Mouse (Mus musculus) lung, embryonic 15.5 days (tissue): Measurements from ENCODE around the gene Lancl1. TPM values are rescaled to one million over a fixed set of nuclear protein-coding genes. Genes with fewer than 3 reads are reported as not detected.

Source experiments
- ATAC-seq: fragments of 200-750 bp; cut with Nextera tagmentation; 2 replicates; pipeline ENCODE4 v1.8.0; 2017; ENCODE audit warnings: moderate number of reproducible peaks, borderline replicate concordance; ENCODE audit not compliant: low FRiP score, low TSS enrichment; ENCODE audit errors: extremely low read depth
- H3K27ac ChIP-seq: fragments of 300-500 bp; sonication (generic); 2 replicates; pipeline ENCODE4 v1.5.1; 2015; ENCODE audit warnings: moderate library complexity, mild to moderate bottlenecking, inconsistent platforms
- H3K27me3 ChIP-seq: fragments of 300-500 bp; sonication (generic); 2 replicates; pipeline ENCODE4 v1.6.1; 2015; ENCODE audit warnings: inconsistent platforms
- H3K36me3 ChIP-seq: fragments of 300-500 bp; sonication (generic); 2 replicates; pipeline ENCODE4 v1.6.1; 2015; ENCODE audit warnings: inconsistent platforms
- H3K4me1 ChIP-seq: fragments of 300-500 bp; sonication (generic); 2 replicates; pipeline ENCODE4 v1.6.1; 2015; ENCODE audit warnings: inconsistent platforms
- H3K4me2 ChIP-seq: fragments of 300-500 bp; sonication (generic); 2 replicates; pipeline ENCODE4 v1.6.1; 2015; ENCODE audit warnings: inconsistent platforms, mild to moderate bottlenecking, moderate library complexity
- H3K4me3 ChIP-seq: fragments of 300-500 bp; sonication (generic); 2 replicates; pipeline ENCODE4 v1.5.1; 2015; ENCODE audit warnings: mild to moderate bottlenecking, inconsistent platforms
- H3K9ac ChIP-seq: fragments of 300-500 bp; sonication (generic); 2 replicates; pipeline ENCODE4 v1.6.1; 2015; ENCODE audit warnings: inconsistent platforms
- H3K9me3 ChIP-seq: fragments of 300-500 bp; sonication (generic); 2 replicates; pipeline ENCODE4 v1.6.1; 2016; ENCODE audit warnings: inconsistent platforms
- WGBS: fragments of 180-500 bp; shearing (Covaris S2); methylation state at CpG from one replicate; pipeline ENCODE4 v1.1.7; 2015; 5-methylcytosine and 5-hydroxymethylcytosine counted together
- polyA plus RNA-seq: library from polyadenylated mRNA; unstranded; fragments of >200 nt; fragmentation: Nextera tagmentation; extraction: Ambion mirVana; gene quantifications from 2 replicates; pipeline ENCODE4 v1.2.1, GENCODE M21; 2015

The Lancl1 gene
- polyA plus RNA-seq, 1 experiment from 2014 or later, result 102 TPM

DNA sequence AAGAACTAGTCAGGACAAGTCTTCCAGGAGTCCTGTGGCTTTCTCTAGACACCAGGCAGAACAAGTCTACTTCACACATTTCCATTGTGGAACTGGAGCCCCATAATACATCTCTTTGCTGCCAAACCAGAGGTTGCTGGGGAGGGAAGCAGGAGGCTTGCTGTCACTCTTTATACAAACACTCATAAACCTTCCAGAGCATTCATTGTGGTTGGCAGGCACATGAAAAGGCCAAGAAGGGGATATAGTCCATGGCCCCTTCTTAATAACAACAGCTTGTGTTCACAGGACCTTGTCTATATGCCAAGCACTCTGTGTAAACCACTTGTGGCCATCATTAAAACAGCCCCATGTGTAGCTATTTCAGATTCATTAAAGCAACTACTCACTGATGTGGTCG, 6.4 kb upstream of the Lancl1 start:
- H3K4me3 ChIP-seq, result no peak overlapping the region
- no peaks in the 10 kb centered on the region for H3K9me3 ChIP-seq
- H3K4me1 ChIP-seq, result peaks cover 7% of the 10 kb centered on the region; the same call in 1 of the 2 replicates
- WGBS, result 15% methylated on average over 1 of the region's 1 CpGs
- no peak overlapping the region for H3K27ac ChIP-seq
- H3K27me3 ChIP-seq, result no peaks in the 10 kb centered on the region
- H3K4me2 ChIP-seq, result no peak overlapping the region
- no peaks in the 10 kb centered on the region for H3K36me3 ChIP-seq
- no peak overlapping the region for H3K9ac ChIP-seq
- ATAC-seq, result peak; percentile 55; the same call in 1 of the 2 replicates

DNA sequence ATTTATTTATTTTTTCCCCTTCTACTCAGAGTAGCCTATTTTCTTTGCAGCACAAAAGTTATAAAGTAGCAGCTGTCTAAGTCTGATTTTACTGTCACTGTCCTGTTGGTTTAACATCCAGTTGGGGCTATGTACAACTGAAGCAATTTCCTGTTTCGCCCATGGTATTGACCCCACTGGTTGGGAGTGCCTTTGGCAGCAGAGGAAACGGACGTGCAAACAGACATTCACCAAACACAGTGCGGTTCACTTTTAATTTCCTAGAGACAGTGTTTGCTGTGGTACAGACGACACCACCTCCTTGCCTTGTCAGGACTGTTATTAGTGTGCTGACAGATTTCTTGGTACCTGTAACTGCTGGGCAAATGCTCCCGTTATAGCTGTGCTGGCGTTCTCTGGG, 3.9 kb upstream of the Lancl1 start:
- WGBS, result 45% methylated on average over 7 of the region's 7 CpGs
- Histone ChIP-seq H3K4me1 (peaks cover 8% of the 10 kb centered on the region), H3K4me2 (no peak overlapping the region), H3K4me3 (no peak overlapping the region), H3K27me3 (no peaks in the 10 kb centered on the region), H3K9me3 (no peaks in the 10 kb centered on the region), H3K9ac (no peak overlapping the region), H3K36me3 (no peaks in the 10 kb centered on the region), H3K27ac (no peak overlapping the region)
- no peak for ATAC-seq

DNA sequence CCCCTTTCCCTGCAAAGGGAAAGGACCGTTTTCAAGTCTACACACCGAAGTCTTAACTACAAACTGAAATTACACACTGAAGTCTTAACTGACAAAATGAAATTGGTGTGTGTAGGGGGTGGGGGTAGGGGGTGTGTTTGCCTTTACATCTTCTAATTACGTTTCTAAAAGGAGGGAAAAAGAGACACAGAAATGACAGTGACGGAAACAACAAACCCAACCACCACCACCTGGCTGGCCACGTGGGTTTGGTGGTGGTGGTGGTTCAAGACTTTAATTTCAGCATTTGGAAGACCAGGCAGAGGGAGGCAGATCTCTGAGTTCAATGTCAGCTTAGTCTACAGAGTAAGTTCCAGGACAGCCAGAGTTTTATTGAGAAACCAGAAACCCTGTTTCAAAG, 411 bp upstream of the Lancl1 start:
- Histone ChIP-seq H3K36me3 (no peaks in the 10 kb centered on the region; the same call in 1 of the 2 replicates), H3K9me3 (no peaks in the 10 kb centered on the region), H3K4me1 (peaks cover 8% of the 10 kb centered on the region), H3K27me3 (no peaks in the 10 kb centered on the region), H3K4me2 (peak overlapping the region; percentile 61), H3K9ac (peak overlapping the region; percentile 87), H3K4me3 (peak overlapping the region; percentile 98), H3K27ac (no peak overlapping the region)
- WGBS, result 3% methylated on average over 5 of the region's 5 CpGs
- ATAC-seq, result no peak

GRCm38 (mm10) chr1:67037198-67037597, 1.5 kb downstream of the Lancl1 start:
- no peak overlapping the region for H3K4me2 ChIP-seq
- H3K4me1 ChIP-seq, result peaks cover 8% of the 10 kb centered on the region
- peaks cover 16% of the 10 kb centered on the region for H3K36me3 ChIP-seq
- no peak overlapping the region for H3K27ac ChIP-seq
- no peaks in the 10 kb centered on the region for H3K27me3 ChIP-seq
- no peak overlapping the region for H3K4me3 ChIP-seq
- H3K9ac ChIP-seq, result no peak overlapping the region
- no peaks in the 10 kb centered on the region for H3K9me3 ChIP-seq
- no peak for ATAC-seq

GRCm38 (mm10) chr1:67033278-67033677, 5.4 kb downstream of the Lancl1 start:
- no peak for ATAC-seq
- Histone ChIP-seq H3K4me2 (no peak overlapping the region), H3K9me3 (no peaks in the 10 kb centered on the region), H3K9ac (no peak overlapping the region), H3K4me3 (no peak overlapping the region), H3K27me3 (no peaks in the 10 kb centered on the region), H3K4me1 (peaks cover 6% of the 10 kb centered on the region), H3K36me3 (peaks cover 43% of the 10 kb centered on the region), H3K27ac (no peak overlapping the region)
- 80% methylated on average over 7 of the region's 7 CpGs for WGBS

DNA sequence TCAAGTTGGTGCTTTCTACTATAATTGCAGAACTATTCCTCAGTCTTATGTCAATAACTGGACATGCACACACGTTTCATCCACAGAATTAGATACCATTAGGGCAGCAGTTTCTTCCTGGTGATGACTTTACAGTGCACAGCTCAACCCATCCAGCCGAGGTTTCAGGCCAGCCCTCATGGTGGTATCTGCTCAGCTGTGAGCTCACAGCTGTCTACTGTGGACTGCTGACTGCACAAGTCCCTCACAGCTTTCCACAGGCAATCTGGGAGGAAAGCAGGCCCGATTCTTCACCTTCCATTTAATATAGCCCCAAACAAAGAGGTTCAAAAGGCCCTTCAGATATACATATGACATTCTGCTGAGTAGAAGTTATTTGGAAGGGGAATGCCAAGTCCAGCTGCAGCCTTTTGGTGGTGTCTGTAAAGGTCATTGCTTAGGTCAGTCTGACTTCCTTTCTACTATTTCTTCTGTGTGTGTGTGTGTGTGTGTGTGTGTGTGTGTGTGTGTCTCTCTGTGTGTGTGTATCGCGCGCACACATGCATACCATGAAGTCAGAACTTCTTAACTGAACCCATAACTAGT, 11.7 kb downstream of the Lancl1 start:
- 65% methylated on average over 6 of the region's 6 CpGs for WGBS
- Histone ChIP-seq H3K4me2 (no peak overlapping the region), H3K36me3 (peaks cover 27% of the 10 kb centered on the region), H3K4me3 (no peak overlapping the region), H3K9ac (no peak overlapping the region), H3K27ac (no peak overlapping the region), H3K27me3 (no peaks in the 10 kb centered on the region), H3K4me1 (no peaks in the 10 kb centered on the region), H3K9me3 (no peaks in the 10 kb centered on the region)
- ATAC-seq, result peak; percentile 76

GRCm38 (mm10) chr1:67026142-67026541, 12.5 kb downstream of the Lancl1 start:
- WGBS, result 54% methylated on average over 2 of the region's 2 CpGs
- no peak overlapping the region for H3K4me3 ChIP-seq
- no peaks in the 10 kb centered on the region for H3K4me1 ChIP-seq
- ATAC-seq, result no peak
- H3K27me3 ChIP-seq, result no peaks in the 10 kb centered on the region
- no peak overlapping the region for H3K27ac ChIP-seq
- no peak overlapping the region for H3K4me2 ChIP-seq
- H3K9ac ChIP-seq, result no peak overlapping the region
- peaks cover 25% of the 10 kb centered on the region for H3K36me3 ChIP-seq
- no peaks in the 10 kb centered on the region for H3K9me3 ChIP-seq

GRCm38 (mm10) chr1:67022767-67023166, 15.9 kb downstream of the Lancl1 start:
- Histone ChIP-seq H3K4me3 (no peak overlapping the region), H3K4me2 (no peak overlapping the region), H3K9ac (no peak overlapping the region), H3K4me1 (no peaks in the 10 kb centered on the region), H3K36me3 (peaks cover 16% of the 10 kb centered on the region; the same call in 1 of the 2 replicates), H3K27me3 (no peaks in the 10 kb centered on the region), H3K27ac (no peak overlapping the region), H3K9me3 (no peaks in the 10 kb centered on the region)
- WGBS, result 80% methylated on average over 2 of the region's 2 CpGs
- ATAC-seq, result no peak

- Histone ChIP-seq H3K4me2 (no peak overlapping the region), H3K4me1 (0 out of 2 replicates have a peak, but pooled peaks cover 4% of the 10 kb centered on the region), H3K27ac (no peak overlapping the region), H3K27me3 (no peaks in the 10 kb centered on the region), H3K36me3 (peaks cover 16% of the 10 kb centered on the region; the same call in 1 of the 2 replicates), H3K4me3 (no peak overlapping the region), H3K9me3 (no peaks in the 10 kb centered on the region), H3K9ac (no peak overlapping the region)
- WGBS, result 85% methylated on average over 10 of the region's 10 CpGs
- no peak for ATAC-seq
These were observed 16.6 kb downstream of the Lancl1 start for GRCm38 (mm10) chr1:67022051-67022450.

DNA sequence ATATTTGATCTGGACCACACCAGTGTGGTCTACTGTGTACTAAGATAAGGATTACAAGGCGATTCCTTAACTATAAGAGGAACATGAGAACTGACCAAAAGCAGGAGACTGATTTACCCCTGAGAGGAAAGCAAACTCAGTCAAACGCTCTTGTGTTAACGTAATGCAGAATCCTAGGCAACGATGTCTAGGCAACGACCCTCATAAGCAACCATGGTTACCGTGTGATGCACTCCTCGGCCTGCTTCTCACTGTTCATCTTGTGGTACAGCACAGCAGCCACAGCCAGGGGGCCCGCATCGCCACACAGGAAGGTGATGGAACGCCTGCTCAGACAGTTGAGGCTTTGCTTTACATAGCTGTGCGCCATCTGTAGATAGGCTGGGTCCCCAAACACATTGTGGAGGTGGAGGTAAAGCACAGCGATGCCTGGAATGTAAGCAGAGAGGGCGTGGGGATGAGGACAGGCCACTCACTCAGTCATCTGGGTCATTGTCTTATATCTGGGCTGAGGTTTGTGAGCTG, 18.0 kb downstream of the Lancl1 start:
- H3K36me3 ChIP-seq, result peaks cover 20% of the 10 kb centered on the region; the same call in 1 of the 2 replicates
- no peak overlapping the region for H3K4me3 ChIP-seq
- no peaks in the 10 kb centered on the region for H3K9me3 ChIP-seq
- H3K27me3 ChIP-seq, result no peaks in the 10 kb centered on the region
- no peak overlapping the region for H3K4me2 ChIP-seq
- no peak overlapping the region for H3K9ac ChIP-seq
- ATAC-seq, result 0 out of 2 replicates have a peak, but pooled peaks have one; percentile 23
- WGBS, result 58% methylated on average over 13 of the region's 13 CpGs
- H3K4me1 ChIP-seq, result 0 out of 2 replicates have a peak, but pooled peaks cover 4% of the 10 kb centered on the region
- 0 out of 2 replicates have a peak overlapping the region, but pooled peaks have one; percentile 6 for H3K27ac ChIP-seq

- Histone ChIP-seq H3K9ac (no peak overlapping the region), H3K27ac (no peak overlapping the region), H3K4me1 (0 out of 2 replicates have a peak, but pooled peaks cover 4% of the 10 kb centered on the region), H3K4me2 (no peak overlapping the region), H3K36me3 (peaks cover 21% of the 10 kb centered on the region; the same call in 1 of the 2 replicates), H3K9me3 (no peaks in the 10 kb centered on the region), H3K4me3 (no peak overlapping the region), H3K27me3 (no peaks in the 10 kb centered on the region)
- 67% methylated on average over 13 of the region's 13 CpGs for WGBS
- no peak for ATAC-seq
These were observed 21.4 kb downstream of the Lancl1 start for GRCm38 (mm10) chr1:67017101-67017870.

- H3K9me3 ChIP-seq, result no peaks in the 10 kb centered on the region
- no peak for ATAC-seq
- H3K4me1 ChIP-seq, result 0 out of 2 replicates have a peak, but pooled peaks cover 4% of the 10 kb centered on the region
- H3K27me3 ChIP-seq, result no peaks in the 10 kb centered on the region
- H3K4me3 ChIP-seq, result no peak overlapping the region
- H3K27ac ChIP-seq, result no peak overlapping the region
- H3K36me3 ChIP-seq, result 0 out of 2 replicates have a peak, but pooled peaks cover 7% of the 10 kb centered on the region
- no peak overlapping the region for H3K9ac ChIP-seq
- no peak overlapping the region for H3K4me2 ChIP-seq
- 44% methylated on average over 2 of the region's 2 CpGs for WGBS
These were observed 24.5 kb downstream of the Lancl1 start for GRCm38 (mm10) chr1:67014205-67014604.
